Mouse (Mus musculus): ENCODE measurements around the gene Nkiras2. TPM values are rescaled to one million over a fixed set of nuclear protein-coding genes. Genes with fewer than 3 reads are reported as not detected.
"Not testable (repeated sequence)": the region's sequence is repeated elsewhere in the genome, so short reads cannot be mapped to it uniquely, and the experiment has no call there.

Nkiras2 gene
- polyA plus RNA-seq, 1 experiment: 119 TPM

- TF ChIP-seq POLR2A (IDR thresholded peaks at IDR 0.05; ENCODE audit: borderline replicate concordance, extremely low read depth, insufficient read depth, insufficient read length, poor library complexity, severe bottlenecking): no peak
- TF ChIP-seq CTCF (IDR thresholded peaks at IDR 0.05; ENCODE audit: borderline replicate concordance, extremely low read depth, insufficient read depth, insufficient read length): no peak
Observed at GRCm38 (mm10) chr11:100580275-100580674, 38.8 kb upstream of the Nkiras2 start.

DNA sequence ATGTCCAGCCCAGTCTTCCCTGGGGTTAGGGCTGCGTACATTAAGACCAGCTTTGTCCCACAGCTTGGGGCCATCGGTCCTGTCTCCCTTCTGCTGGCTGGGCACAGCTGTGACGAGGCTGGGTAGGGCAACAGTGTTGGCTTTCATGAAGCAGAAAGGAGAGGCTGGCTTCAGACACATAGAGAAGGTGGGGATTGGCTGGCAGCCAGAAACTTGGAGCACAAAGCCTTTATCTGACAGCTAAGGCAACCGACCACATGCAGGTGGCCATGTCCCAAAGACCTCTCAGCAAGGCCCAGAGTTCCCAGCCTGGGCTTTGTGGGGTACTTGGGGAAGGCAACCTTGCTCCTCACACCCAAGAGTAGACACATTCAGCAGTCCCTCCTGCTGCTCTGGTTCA lies 37.3 kb upstream of the Nkiras2 start:
- peak; percentile 60 for DNase-seq (ENCODE audit: low read depth)
- TF ChIP-seq CTCF (IDR thresholded peaks at IDR 0.05; ENCODE audit: borderline replicate concordance, extremely low read depth, insufficient read depth, insufficient read length) (no peak), POLR2A (IDR thresholded peaks at IDR 0.05; ENCODE audit: borderline replicate concordance, extremely low read depth, insufficient read depth, insufficient read length, poor library complexity, severe bottlenecking) (no peak)

More at GRCm38 (mm10) chr11:100580275-100580674, 38.8 kb upstream of the Nkiras2 start:
- DNase-seq (ENCODE audit: low read depth): no peak

GRCm38 (mm10) chr11:100582413-100582812 lies 36.6 kb upstream of the Nkiras2 start:
- not testable (repeated sequence) for DNase-seq (ENCODE audit: low read depth)

GRCm38 (mm10) chr11:100582836-100583235 lies 36.2 kb upstream of the Nkiras2 start:
- TF ChIP-seq CTCF (IDR thresholded peaks at IDR 0.05; ENCODE audit: borderline replicate concordance, extremely low read depth, insufficient read depth, insufficient read length) (no peak), POLR2A (IDR thresholded peaks at IDR 0.05; ENCODE audit: borderline replicate concordance, extremely low read depth, insufficient read depth, insufficient read length, poor library complexity, severe bottlenecking) (no peak)
- no peak for DNase-seq (ENCODE audit: low read depth)

- DNase-seq (ENCODE audit: low read depth): no peak
- TF ChIP-seq POLR2A (IDR thresholded peaks at IDR 0.05; ENCODE audit: borderline replicate concordance, extremely low read depth, insufficient read depth, insufficient read length, poor library complexity, severe bottlenecking) (no peak), CTCF (IDR thresholded peaks at IDR 0.05; ENCODE audit: borderline replicate concordance, extremely low read depth, insufficient read depth, insufficient read length) (no peak)
Observed at GRCm38 (mm10) chr11:100584561-100584961, 34.5 kb upstream of the Nkiras2 start.

GRCm38 (mm10) chr11:100585148-100585547 lies 33.9 kb upstream of the Nkiras2 start:
- DNase-seq (ENCODE audit: low read depth): no peak
- TF ChIP-seq CTCF (IDR thresholded peaks at IDR 0.05; ENCODE audit: borderline replicate concordance, extremely low read depth, insufficient read depth, insufficient read length): no peak
- no peak for TF ChIP-seq POLR2A (IDR thresholded peaks at IDR 0.05; ENCODE audit: borderline replicate concordance, extremely low read depth, insufficient read depth, insufficient read length, poor library complexity, severe bottlenecking)

DNA sequence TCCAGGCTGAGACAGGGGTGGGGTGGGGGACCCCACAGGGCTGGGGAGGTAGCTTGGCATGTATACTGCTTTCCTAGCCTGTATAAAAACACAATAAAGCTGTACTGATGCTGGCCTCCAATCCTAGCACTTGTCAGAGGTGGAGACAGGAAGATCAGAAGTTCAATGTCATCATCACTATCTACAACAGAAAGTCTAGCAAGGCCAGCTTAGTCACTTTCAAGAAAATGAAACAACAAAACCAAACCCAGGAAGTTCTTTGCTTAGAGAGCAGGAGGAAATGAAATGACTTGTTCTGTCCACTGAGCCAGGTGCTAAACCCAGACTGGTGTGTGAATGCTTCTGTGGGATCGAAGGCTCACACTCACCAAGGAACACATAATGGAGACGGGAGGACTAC lies 30.6 kb upstream of the Nkiras2 start:
- DNase-seq (ENCODE audit: low read depth): no peak
- no peak for TF ChIP-seq CTCF (IDR thresholded peaks at IDR 0.05; ENCODE audit: borderline replicate concordance, extremely low read depth, insufficient read depth, insufficient read length)
- no peak for TF ChIP-seq POLR2A (IDR thresholded peaks at IDR 0.05; ENCODE audit: borderline replicate concordance, extremely low read depth, insufficient read depth, insufficient read length, poor library complexity, severe bottlenecking)

DNA sequence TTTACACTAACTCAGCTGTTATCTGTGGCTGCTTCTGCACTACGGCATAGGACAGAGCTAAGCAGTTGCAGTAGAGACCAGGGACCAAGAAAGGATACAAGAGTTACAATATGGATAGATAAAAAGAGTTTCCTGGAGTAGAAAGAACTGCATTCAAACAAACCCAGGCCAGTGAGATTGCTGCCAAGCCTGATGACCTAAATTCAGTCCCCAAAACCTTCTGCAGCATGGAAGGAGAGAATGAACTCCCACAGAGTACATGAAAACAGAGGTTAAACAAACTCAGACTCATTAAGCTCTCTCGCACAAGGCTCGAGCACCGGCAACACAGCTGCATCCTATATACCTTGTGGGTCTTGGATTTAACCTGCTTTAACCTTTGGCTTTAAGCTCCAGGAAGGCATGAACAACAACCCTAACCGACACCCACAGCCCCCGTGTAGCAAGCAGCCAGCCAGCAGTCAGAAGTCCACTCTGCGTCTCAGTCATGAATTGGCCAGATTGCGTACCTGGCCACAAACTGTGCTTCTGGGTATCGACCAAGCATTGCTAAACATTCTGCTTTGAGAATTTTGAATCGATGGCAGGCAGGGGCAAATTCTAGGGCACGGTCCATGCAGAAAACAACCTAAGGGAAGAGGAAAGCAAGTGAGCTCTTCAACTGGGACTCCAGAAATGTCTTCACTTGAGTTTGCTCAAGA lies 26.5 kb upstream of the Nkiras2 start:
- TF ChIP-seq POLR2A (IDR thresholded peaks at IDR 0.05; ENCODE audit: borderline replicate concordance, extremely low read depth, insufficient read depth, insufficient read length, poor library complexity, severe bottlenecking) (no peak), CTCF (IDR thresholded peaks at IDR 0.05; ENCODE audit: borderline replicate concordance, extremely low read depth, insufficient read depth, insufficient read length) (no peak)
- DNase-seq (ENCODE audit: low read depth): no peak

DNA sequence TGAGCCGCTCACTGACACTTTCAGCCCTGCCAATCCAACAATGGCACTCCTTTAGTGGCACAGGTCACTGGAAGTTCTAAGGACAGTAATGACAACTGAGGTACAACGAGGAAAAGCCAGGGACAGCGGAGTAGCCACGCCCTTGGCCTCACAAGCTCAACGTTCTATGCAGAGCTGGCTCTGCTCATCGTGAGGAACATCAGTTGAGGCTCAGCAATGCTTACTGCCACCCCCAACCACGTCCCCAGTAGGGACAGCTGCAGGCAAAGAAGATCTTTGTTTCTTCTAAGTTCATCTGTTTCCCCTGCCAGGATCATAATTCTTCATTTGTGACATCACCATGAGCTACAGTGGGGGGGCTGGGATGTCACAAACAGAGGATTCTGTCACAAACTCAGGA lies 24.4 kb upstream of the Nkiras2 start:
- TF ChIP-seq CTCF (IDR thresholded peaks at IDR 0.05; ENCODE audit: borderline replicate concordance, extremely low read depth, insufficient read depth, insufficient read length): no peak
- no peak for TF ChIP-seq POLR2A (IDR thresholded peaks at IDR 0.05; ENCODE audit: borderline replicate concordance, extremely low read depth, insufficient read depth, insufficient read length, poor library complexity, severe bottlenecking)
- no peak for DNase-seq (ENCODE audit: low read depth)

DNA sequence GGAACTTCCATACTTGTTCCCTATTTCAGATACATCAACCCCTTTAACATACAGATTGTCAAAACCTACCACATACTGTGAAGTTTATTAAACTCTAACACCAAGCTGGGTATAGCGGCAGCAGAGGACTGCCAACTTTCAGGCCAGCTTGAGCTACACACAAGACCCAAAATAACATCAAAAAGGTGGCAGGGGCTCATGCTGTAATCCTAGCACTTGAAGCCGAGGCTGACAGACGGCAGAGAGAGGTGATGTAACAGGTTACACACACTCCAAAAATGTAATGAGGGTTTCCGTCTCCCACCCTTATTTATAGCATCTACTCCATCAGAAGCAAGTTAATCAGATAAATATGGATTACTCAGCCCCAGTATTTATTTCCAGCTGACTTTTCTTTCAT lies 23.5 kb upstream of the Nkiras2 start:
- DNase-seq (ENCODE audit: low read depth): no peak
- TF ChIP-seq CTCF (IDR thresholded peaks at IDR 0.05; ENCODE audit: borderline replicate concordance, extremely low read depth, insufficient read depth, insufficient read length) (no peak), POLR2A (IDR thresholded peaks at IDR 0.05; ENCODE audit: borderline replicate concordance, extremely low read depth, insufficient read depth, insufficient read length, poor library complexity, severe bottlenecking) (no peak)

GRCm38 (mm10) chr11:100598074-100598473 lies 21.0 kb upstream of the Nkiras2 start:
- DNase-seq (ENCODE audit: low read depth): no peak
- TF ChIP-seq POLR2A (IDR thresholded peaks at IDR 0.05; ENCODE audit: borderline replicate concordance, extremely low read depth, insufficient read depth, insufficient read length, poor library complexity, severe bottlenecking): no peak
- no peak for TF ChIP-seq CTCF (IDR thresholded peaks at IDR 0.05; ENCODE audit: borderline replicate concordance, extremely low read depth, insufficient read depth, insufficient read length)

DNA sequence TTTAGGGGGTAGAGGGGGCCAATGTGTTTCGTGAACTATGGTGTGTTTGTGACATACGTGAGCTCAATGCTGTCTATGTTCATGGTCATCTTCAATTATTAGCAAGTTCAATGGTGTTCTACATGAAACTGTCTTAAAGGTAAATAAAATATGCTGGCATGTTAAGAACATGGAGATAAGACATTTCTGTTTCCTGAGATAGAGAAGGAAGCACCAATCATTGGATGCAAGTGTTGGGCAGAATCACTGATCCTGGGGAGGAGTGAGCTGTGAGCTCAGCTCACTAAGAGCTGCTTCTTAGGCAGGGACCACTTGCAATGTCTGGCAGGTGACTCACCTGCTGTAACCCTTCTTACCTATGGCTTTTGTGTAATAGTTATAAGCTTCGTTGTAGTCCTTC lies 17.7 kb upstream of the Nkiras2 start:
- no peak for TF ChIP-seq POLR2A (IDR thresholded peaks at IDR 0.05; ENCODE audit: borderline replicate concordance, extremely low read depth, insufficient read depth, insufficient read length, poor library complexity, severe bottlenecking)
- TF ChIP-seq CTCF (IDR thresholded peaks at IDR 0.05; ENCODE audit: borderline replicate concordance, extremely low read depth, insufficient read depth, insufficient read length): no peak
- no peak for DNase-seq (ENCODE audit: low read depth)
